In the genomic region with DNA sequence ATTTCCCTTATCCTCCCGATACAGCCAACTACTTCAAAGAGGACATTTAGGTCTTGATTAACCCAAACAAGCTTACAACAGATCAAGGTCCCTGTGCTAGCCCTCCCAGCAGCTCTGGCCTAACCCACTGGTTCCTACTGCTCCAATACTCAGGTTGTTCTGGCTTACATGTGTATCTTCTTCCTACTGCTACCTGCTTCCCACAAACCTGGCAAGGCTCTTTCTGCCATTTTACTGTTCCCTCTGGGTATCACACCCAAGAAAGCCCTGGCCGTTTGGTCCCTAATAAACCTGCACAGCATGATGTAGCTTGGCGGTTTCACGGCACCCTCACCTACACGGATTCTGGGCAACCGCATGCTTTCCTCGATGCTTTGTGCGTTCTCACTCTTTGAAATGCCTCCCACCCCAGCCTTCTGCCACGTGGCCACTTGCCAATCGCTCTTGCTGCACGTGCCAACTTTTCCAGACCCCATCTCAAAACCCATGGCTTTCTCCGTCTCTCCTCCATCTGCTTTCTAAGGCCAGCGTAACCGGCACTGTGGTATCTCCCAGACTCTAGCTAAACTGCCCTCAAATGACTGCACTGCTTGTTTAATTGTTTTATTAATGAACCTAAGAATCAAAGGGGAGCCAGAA, we compare ENCODE assay signal across 12 mouse cellular contexts.
A peak's percentile ranks its signal among the peaks of the same experiment; 100 is the strongest.
DNase-seq lines count a peak whose midpoint lies in the region; ATAC-seq lines count a peak whose summit lies in the region.
"Had no signal": no experiment of that assay in that cellular context is flagged by ENCODE, and none has a peak within 500 bp of the region (broad histone marks: within the 10 kb centered on the region; RNA-seq: fewer than 3 reads in every experiment).

No protein-coding gene starts in this region.

- peak; percentile 61; the same call in 1 of the 2 replicates for ATAC-seq in hindbrain, embryonic 15.5 days (ENCODE audit: low FRiP score, low read depth)
- no peak for ATAC-seq in hindbrain, embryonic 11.5 days (ENCODE audit: low FRiP score)
- peak; percentile 35; the same call in 1 of the 2 replicates for ATAC-seq in neural tube, embryonic 15.5 days (ENCODE audit: low FRiP score)
- ATAC-seq: intestine, embryonic 16.5 days; liver, postnatal 0 days had no signal

- no peaks in the 10 kb centered on the region for H3K4me1 ChIP-seq in hindbrain, embryonic 15.5 days (replicated peaks)
- no peaks in the 10 kb centered on the region for H3K4me1 ChIP-seq in hindbrain, embryonic 11.5 days (replicated peaks; ENCODE audit: control insufficient read depth, insufficient read depth, low read length)
- no peaks in the 10 kb centered on the region for H3K4me1 ChIP-seq in neural tube, embryonic 15.5 days

- H3K4me3 ChIP-seq in hindbrain, embryonic 15.5 days: no peak overlapping the region
- H3K4me3 ChIP-seq in hindbrain, embryonic 11.5 days (ENCODE audit: low read depth, low read length): no peak overlapping the region
- H3K4me3 ChIP-seq in neural tube, embryonic 15.5 days (replicated peaks): no peak overlapping the region

- H3K4me2 ChIP-seq in hindbrain, embryonic 15.5 days: no peak overlapping the region
- H3K4me2 ChIP-seq in hindbrain, embryonic 11.5 days (replicated peaks; ENCODE audit: low read depth, low read length): no peak overlapping the region
- H3K4me2 ChIP-seq in neural tube, embryonic 15.5 days: no peak overlapping the region

- H3K27ac ChIP-seq in hindbrain, embryonic 15.5 days (replicated peaks): no peak overlapping the region
- no peak overlapping the region for H3K27ac ChIP-seq in hindbrain, embryonic 11.5 days (ENCODE audit: low read depth, low read length)
- H3K27ac ChIP-seq in neural tube, embryonic 15.5 days (replicated peaks): no peak overlapping the region
- H3K27ac ChIP-seq: macrophage had no signal

- H3K9ac ChIP-seq in hindbrain, embryonic 15.5 days: no peak overlapping the region
- H3K9ac ChIP-seq in hindbrain, embryonic 11.5 days (ENCODE audit: low read depth, low read length): no peak overlapping the region
- H3K9ac ChIP-seq in neural tube, embryonic 15.5 days (replicated peaks): no peak overlapping the region
- H3K9ac ChIP-seq: liver, postnatal 0 days had no signal

- WGBS in hindbrain, embryonic 15.5 days: 71% methylated on average over 14 of the region's 14 CpGs
- WGBS in hindbrain, embryonic 11.5 days: 90% methylated on average over 14 of the region's 14 CpGs
- WGBS in neural tube, embryonic 15.5 days: 66% methylated on average over 14 of the region's 14 CpGs

- H3K9me3 ChIP-seq in hindbrain, embryonic 15.5 days: no peaks in the 10 kb centered on the region
- no peaks in the 10 kb centered on the region for H3K9me3 ChIP-seq in hindbrain, embryonic 11.5 days (ENCODE audit: control insufficient read depth, low read length)
- H3K9me3 ChIP-seq in neural tube, embryonic 15.5 days (replicated peaks): no peaks in the 10 kb centered on the region

- DNase-seq in cerebellum, postnatal 10 days: peak; percentile 97
- DNase-seq in cerebellum, adult 9-11 months: no peak
- no peak for DNase-seq in hindbrain, embryonic 11.5 days (ENCODE audit: low spot score)
- peak; percentile 40 to 49 for DNase-seq in right cerebral cortex, postnatal 10 days (ENCODE audit: low spot score in 2 of 2)
- DNase-seq in right cerebral cortex, adult 2 months (ENCODE audit: low spot score in 2 of 2): no peak
- no peak for DNase-seq in testis, postnatal 14 days (ENCODE audit: low spot score)
- DNase-seq: kidney, postnatal 25 days; liver, postnatal 0 days had no signal

- no peaks in the 10 kb centered on the region for H3K36me3 ChIP-seq in hindbrain, embryonic 15.5 days
- no peaks in the 10 kb centered on the region for H3K36me3 ChIP-seq in hindbrain, embryonic 11.5 days (ENCODE audit: control insufficient read depth, insufficient read depth, low read length)
- no peaks in the 10 kb centered on the region for H3K36me3 ChIP-seq in neural tube, embryonic 15.5 days

- no peaks in the 10 kb centered on the region for H3K27me3 ChIP-seq in hindbrain, embryonic 15.5 days
- no peaks in the 10 kb centered on the region for H3K27me3 ChIP-seq in hindbrain, embryonic 11.5 days (ENCODE audit: control insufficient read depth, insufficient read depth, low read length)
- H3K27me3 ChIP-seq in neural tube, embryonic 15.5 days (replicated peaks): no peaks in the 10 kb centered on the region

Comparison
In these comparisons a context has a peak if more than half of its experiments do, and no peak if none do; other contexts are left out.
1. DNase-seq: peak in cerebellum, postnatal 10 days (2 of 2) and right cerebral cortex, postnatal 10 days (2 of 2); none in cerebellum, adult 9-11 months (single experiment), hindbrain, embryonic 11.5 days (single experiment), right cerebral cortex, adult 2 months (0 of 2) and testis, postnatal 14 days (single experiment).